Mouse (Mus musculus): ENCODE data around the gene Castor1. TPM values are rescaled to one million over a fixed set of nuclear protein-coding genes. Genes with fewer than 3 reads are reported as not detected.

The Castor1 gene
- polyA plus RNA-seq, 1 experiment from 2014 or later: 2.3 TPM

GRCm38 (mm10) chr11:4226569-4227325, 8.7 kb downstream of the Castor1 start:
- no peaks in the 10 kb centered on the region for H3K27me3 ChIP-seq (replicated peaks; ENCODE audit: control insufficient read depth, insufficient read depth, low read length)
- no peaks in the 10 kb centered on the region for H3K4me1 ChIP-seq (replicated peaks; ENCODE audit: control insufficient read depth, insufficient read depth, low read length)
- no peak for ATAC-seq
- H3K27ac ChIP-seq (ENCODE audit: low read length): no peak overlapping the region
- no peaks in the 10 kb centered on the region for H3K9me3 ChIP-seq (ENCODE audit: control insufficient read depth, low read length)
- 73% methylated on average over 5 of the region's 5 CpGs for WGBS
- H3K4me3 ChIP-seq (replicated peaks; ENCODE audit: low read length): no peak overlapping the region
- no peak overlapping the region for H3K9ac ChIP-seq (replicated peaks; ENCODE audit: low read depth, low read length)
- no peaks in the 10 kb centered on the region for H3K36me3 ChIP-seq (ENCODE audit: control insufficient read depth, insufficient read depth)
- no peak overlapping the region for H3K4me2 ChIP-seq (ENCODE audit: low read length)

GRCm38 (mm10) chr11:4228463-4228862, 10.4 kb downstream of the Castor1 start:
- no peaks in the 10 kb centered on the region for H3K27me3 ChIP-seq (replicated peaks; ENCODE audit: control insufficient read depth, insufficient read depth, low read length)
- WGBS: 48% methylated on average over 8 of the region's 8 CpGs
- H3K27ac ChIP-seq (ENCODE audit: low read length): no peak overlapping the region
- no peak overlapping the region for H3K4me2 ChIP-seq (ENCODE audit: low read length)
- no peak overlapping the region for H3K4me3 ChIP-seq (replicated peaks; ENCODE audit: low read length)
- ATAC-seq: no peak
- H3K4me1 ChIP-seq (replicated peaks; ENCODE audit: control insufficient read depth, insufficient read depth, low read length): no peaks in the 10 kb centered on the region
- no peak overlapping the region for H3K9ac ChIP-seq (replicated peaks; ENCODE audit: low read depth, low read length)
- H3K36me3 ChIP-seq (ENCODE audit: control insufficient read depth, insufficient read depth): no peaks in the 10 kb centered on the region
- H3K9me3 ChIP-seq (ENCODE audit: control insufficient read depth, low read length): no peaks in the 10 kb centered on the region

DNA sequence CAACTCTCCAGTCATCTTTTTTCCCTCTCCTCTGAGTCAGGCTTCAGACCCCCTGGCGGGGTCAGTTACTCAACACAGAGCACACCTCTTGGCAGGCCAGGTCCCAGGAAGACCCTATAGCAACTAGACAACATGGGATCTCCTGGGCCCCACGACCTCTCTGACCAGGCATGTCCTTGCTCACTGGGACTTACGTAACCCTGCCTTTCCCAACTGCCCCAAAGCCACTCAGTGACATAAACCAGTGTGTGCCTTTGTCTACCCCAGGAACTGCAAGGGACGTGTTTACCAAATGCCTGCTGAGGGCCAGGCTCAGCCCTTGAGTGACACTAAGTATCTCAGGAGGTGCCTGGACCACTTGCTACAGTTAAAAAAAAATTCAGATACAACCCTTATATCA, 11.8 kb downstream of the Castor1 start:
- Histone ChIP-seq H3K27me3 (replicated peaks; ENCODE audit: control insufficient read depth, insufficient read depth, low read length) (no peaks in the 10 kb centered on the region), H3K9me3 (ENCODE audit: control insufficient read depth, low read length) (no peaks in the 10 kb centered on the region), H3K27ac (ENCODE audit: low read length) (no peak overlapping the region), H3K36me3 (ENCODE audit: control insufficient read depth, insufficient read depth) (no peaks in the 10 kb centered on the region), H3K4me2 (ENCODE audit: low read length) (no peak overlapping the region), H3K9ac (replicated peaks; ENCODE audit: low read depth, low read length) (no peak overlapping the region), H3K4me1 (replicated peaks; ENCODE audit: control insufficient read depth, insufficient read depth, low read length) (no peaks in the 10 kb centered on the region), H3K4me3 (replicated peaks; ENCODE audit: low read length) (no peak overlapping the region)
- ATAC-seq: no peak
- WGBS: 70% methylated on average over 4 of the region's 4 CpGs

- Histone ChIP-seq H3K4me3 (replicated peaks; ENCODE audit: low read length) (no peak overlapping the region), H3K4me1 (replicated peaks; ENCODE audit: control insufficient read depth, insufficient read depth, low read length) (no peaks in the 10 kb centered on the region), H3K27me3 (replicated peaks; ENCODE audit: control insufficient read depth, insufficient read depth, low read length) (no peaks in the 10 kb centered on the region), H3K36me3 (ENCODE audit: control insufficient read depth, insufficient read depth) (no peaks in the 10 kb centered on the region), H3K27ac (ENCODE audit: low read length) (no peak overlapping the region), H3K4me2 (ENCODE audit: low read length) (no peak overlapping the region), H3K9ac (replicated peaks; ENCODE audit: low read depth, low read length) (no peak overlapping the region), H3K9me3 (ENCODE audit: control insufficient read depth, low read length) (no peaks in the 10 kb centered on the region)
- 90% methylated on average over 2 of the region's 2 CpGs for WGBS
- ATAC-seq: no peak
Observed at GRCm38 (mm10) chr11:4231435-4231834, 13.4 kb downstream of the Castor1 start.

GRCm38 (mm10) chr11:4232644-4233043, 14.6 kb downstream of the Castor1 start:
- ATAC-seq: no peak
- Histone ChIP-seq H3K9me3 (ENCODE audit: control insufficient read depth, low read length) (no peaks in the 10 kb centered on the region), H3K9ac (replicated peaks; ENCODE audit: low read depth, low read length) (no peak overlapping the region), H3K4me3 (replicated peaks; ENCODE audit: low read length) (no peak overlapping the region), H3K36me3 (ENCODE audit: control insufficient read depth, insufficient read depth) (no peaks in the 10 kb centered on the region), H3K27ac (ENCODE audit: low read length) (no peak overlapping the region), H3K27me3 (replicated peaks; ENCODE audit: control insufficient read depth, insufficient read depth, low read length) (no peaks in the 10 kb centered on the region), H3K4me1 (replicated peaks; ENCODE audit: control insufficient read depth, insufficient read depth, low read length) (no peaks in the 10 kb centered on the region), H3K4me2 (ENCODE audit: low read length) (no peak overlapping the region)
- WGBS: 68% methylated on average over 12 of the region's 12 CpGs

- Histone ChIP-seq H3K4me1 (replicated peaks; ENCODE audit: control insufficient read depth, insufficient read depth, low read length) (no peaks in the 10 kb centered on the region), H3K27me3 (replicated peaks; ENCODE audit: control insufficient read depth, insufficient read depth, low read length) (no peaks in the 10 kb centered on the region), H3K9me3 (ENCODE audit: control insufficient read depth, low read length) (no peaks in the 10 kb centered on the region), H3K4me3 (replicated peaks; ENCODE audit: low read length) (no peak overlapping the region), H3K27ac (ENCODE audit: low read length) (no peak overlapping the region), H3K4me2 (ENCODE audit: low read length) (no peak overlapping the region), H3K36me3 (ENCODE audit: control insufficient read depth, insufficient read depth) (no peaks in the 10 kb centered on the region), H3K9ac (replicated peaks; ENCODE audit: low read depth, low read length) (no peak overlapping the region)
- no peak for ATAC-seq
- WGBS: 93% methylated on average over 6 of the region's 6 CpGs
Observed at GRCm38 (mm10) chr11:4235052-4235655, 17.1 kb downstream of the Castor1 start.

GRCm38 (mm10) chr11:4235665-4236545, 17.9 kb downstream of the Castor1 start, which contains the start of gene Osm:
Osm (plus strand) TSS chr11:4236420.
- no peak for ATAC-seq
- Histone ChIP-seq H3K4me2 (ENCODE audit: low read length) (no peak within 1 kb of the TSS), H3K9ac (replicated peaks; ENCODE audit: low read depth, low read length) (no peak within 1 kb of the TSS), H3K4me3 (replicated peaks; ENCODE audit: low read length) (no peak within 1 kb of the TSS), H3K27me3 (replicated peaks; ENCODE audit: control insufficient read depth, insufficient read depth, low read length) (no peaks in the 10 kb centered on the region), H3K27ac (ENCODE audit: low read length) (no peak within 1 kb of the TSS), H3K36me3 (ENCODE audit: control insufficient read depth, insufficient read depth) (no peaks in the 10 kb centered on the region), H3K9me3 (ENCODE audit: control insufficient read depth, low read length) (no peaks in the 10 kb centered on the region), H3K4me1 (replicated peaks; ENCODE audit: control insufficient read depth, insufficient read depth, low read length) (no peaks in the 10 kb centered on the region)
- WGBS: 67% methylated on average over 16 of the region's 16 CpGs

DNA sequence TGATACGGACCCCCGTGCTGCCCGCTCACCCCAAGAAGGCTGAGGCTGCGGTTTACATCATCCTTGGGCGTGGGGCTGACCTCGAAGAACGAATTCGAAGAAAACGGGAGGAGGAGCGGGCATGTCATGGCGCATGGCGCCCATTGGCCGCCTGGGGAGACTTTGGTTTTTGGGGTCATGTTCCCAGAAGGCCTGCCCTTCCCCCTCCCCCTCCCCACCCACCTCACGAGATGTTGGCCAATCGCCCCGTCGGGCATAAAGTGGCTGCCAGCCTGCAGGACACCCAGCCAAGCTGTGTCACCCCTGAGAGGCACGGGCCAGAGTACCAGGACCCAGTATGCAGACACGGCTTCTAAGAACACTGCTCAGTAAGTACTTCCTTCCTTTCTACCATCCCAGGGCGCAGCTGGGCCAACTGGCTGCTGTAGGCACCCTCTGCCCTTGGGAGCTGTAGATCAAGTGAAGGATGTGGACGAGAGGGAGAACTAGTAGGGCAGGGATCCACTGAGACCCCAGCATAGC, 18.6 kb downstream of the Castor1 start:
- Histone ChIP-seq H3K4me2 (ENCODE audit: low read length) (no peak overlapping the region), H3K36me3 (ENCODE audit: control insufficient read depth, insufficient read depth) (no peaks in the 10 kb centered on the region), H3K9ac (replicated peaks; ENCODE audit: low read depth, low read length) (no peak overlapping the region), H3K4me3 (replicated peaks; ENCODE audit: low read length) (no peak overlapping the region), H3K4me1 (replicated peaks; ENCODE audit: control insufficient read depth, insufficient read depth, low read length) (no peaks in the 10 kb centered on the region), H3K9me3 (ENCODE audit: control insufficient read depth, low read length) (no peaks in the 10 kb centered on the region), H3K27ac (ENCODE audit: low read length) (no peak overlapping the region), H3K27me3 (replicated peaks; ENCODE audit: control insufficient read depth, insufficient read depth, low read length) (no peaks in the 10 kb centered on the region)
- 92% methylated on average over 21 of the region's 21 CpGs for WGBS
- ATAC-seq: no peak

DNA sequence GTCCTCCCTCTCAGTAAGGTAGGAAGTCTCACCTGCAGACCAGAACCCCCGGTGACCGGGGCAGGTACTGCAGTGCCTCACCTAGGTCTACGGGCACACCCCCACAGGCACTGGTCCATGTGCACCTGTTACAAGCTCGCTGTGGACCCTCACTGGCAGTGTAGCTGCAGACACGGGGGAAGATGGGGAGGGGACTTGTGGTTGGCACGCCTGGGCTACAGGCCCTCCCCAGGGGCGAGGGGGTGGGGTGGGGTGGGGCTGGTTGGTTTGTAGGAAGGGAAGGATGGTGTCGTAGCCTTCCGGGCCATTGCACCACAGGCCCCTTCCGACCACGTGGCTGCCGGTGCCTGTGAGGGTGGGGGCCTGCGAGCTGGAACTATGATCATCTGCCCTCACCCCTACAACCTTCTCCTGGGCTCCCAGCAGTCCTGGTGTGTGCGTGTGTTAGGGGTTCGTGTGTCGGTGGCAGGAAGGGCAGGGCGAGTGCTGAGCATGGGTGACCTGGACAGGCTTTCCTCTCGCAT, 19.4 kb downstream of the Castor1 start:
- H3K36me3 ChIP-seq (ENCODE audit: control insufficient read depth, insufficient read depth): no peaks in the 10 kb centered on the region
- no peak for ATAC-seq
- no peak overlapping the region for H3K27ac ChIP-seq (ENCODE audit: low read length)
- no peak overlapping the region for H3K4me2 ChIP-seq (ENCODE audit: low read length)
- H3K4me3 ChIP-seq (replicated peaks; ENCODE audit: low read length): no peak overlapping the region
- H3K9me3 ChIP-seq (ENCODE audit: control insufficient read depth, low read length): no peaks in the 10 kb centered on the region
- no peaks in the 10 kb centered on the region for H3K4me1 ChIP-seq (replicated peaks; ENCODE audit: control insufficient read depth, insufficient read depth, low read length)
- no peak overlapping the region for H3K9ac ChIP-seq (replicated peaks; ENCODE audit: low read depth, low read length)
- H3K27me3 ChIP-seq (replicated peaks; ENCODE audit: control insufficient read depth, insufficient read depth, low read length): no peaks in the 10 kb centered on the region
- 87% methylated on average over 17 of the region's 18 CpGs for WGBS
